Mouse (Mus musculus) neural tube, embryonic 11.5 days (tissue): ENCODE measurements around the gene Ube2ql1. TPM values are rescaled to one million over a fixed set of nuclear protein-coding genes. Genes with fewer than 3 reads are reported as not detected.

Experiments used
- ATAC-seq: fragments of 200-750 bp; cut with Nextera tagmentation; 2 replicates; pipeline ENCODE4 v1.8.0; 2017; ENCODE audit warnings: moderate number of reproducible peaks, mild to moderate bottlenecking, moderate TSS enrichment, moderate library complexity; ENCODE audit not compliant: insufficient read depth, low FRiP score, low TSS enrichment
- DNase-seq: peaks from one replicate; pipeline ENCODE4 v3.0.0-alpha.2; 2015; ENCODE audit warnings: low spot score
- H3K27ac ChIP-seq: fragments of 300-500 bp; sonication (generic); 2 replicates; pipeline ENCODE4 v1.5.1; 2014; ENCODE audit warnings: low read depth, mild to moderate bottlenecking, low read length
- H3K27me3 ChIP-seq: fragments of 300-500 bp; sonication (generic); 2 replicates; pipeline ENCODE4 v1.6.1; 2014; ENCODE audit warnings: mild to moderate bottlenecking, low read length, mixed read lengths; ENCODE audit not compliant: control insufficient read depth, insufficient read depth
- H3K36me3 ChIP-seq: fragments of 300-500 bp; sonication (generic); 2 replicates; pipeline ENCODE4 v1.6.1; 2014; ENCODE audit warnings: mild to moderate bottlenecking, low read length, moderate library complexity, mixed read lengths; ENCODE audit not compliant: control insufficient read depth, insufficient read depth
- H3K4me1 ChIP-seq: fragments of 300-500 bp; sonication (generic); 2 replicates; pipeline ENCODE4 v1.6.1; 2014; ENCODE audit warnings: low read length, mixed read lengths; ENCODE audit not compliant: control insufficient read depth, insufficient read depth
- H3K4me2 ChIP-seq: fragments of 300-500 bp; sonication (generic); 2 replicates; pipeline ENCODE4 v1.6.1; 2014; ENCODE audit warnings: low read depth, mild to moderate bottlenecking, moderate library complexity
- H3K4me3 ChIP-seq: fragments of 300-500 bp; sonication (generic); 2 replicates; pipeline ENCODE4 v1.5.1; 2014; ENCODE audit warnings: low read depth, low read length
- H3K9ac ChIP-seq: fragments of 300-500 bp; sonication (generic); 2 replicates; pipeline ENCODE4 v1.6.1; 2014; ENCODE audit warnings: mild to moderate bottlenecking, low read length
- H3K9me3 ChIP-seq: fragments of 300-500 bp; sonication (generic); 2 replicates; pipeline ENCODE4 v1.6.1; 2016; ENCODE audit warnings: low read length; ENCODE audit not compliant: control insufficient read depth
- WGBS: fragments of 180-500 bp; shearing (Covaris S2); extraction: QIAGEN DNeasy Blood & Tissue Kit; methylation state at CpG from one replicate; pipeline ENCODE4 v1.1.7; 2014; 5-methylcytosine and 5-hydroxymethylcytosine counted together
- polyA plus RNA-seq: library from polyadenylated mRNA; unstranded; fragments of >200 nt; fragmentation: Nextera tagmentation; extraction: Ambion mirVana; gene quantifications from 2 replicates; pipeline ENCODE4 v1.2.1, GENCODE M21; 2014

Gene Ube2ql1
- polyA plus RNA-seq, 1 experiment from 2014 or later: 17.2 TPM

GRCm38 (mm10) chr13:69654508-69654907 is 85.2 kb downstream of the Ube2ql1 start:
- no peaks in the 10 kb centered on the region for H3K27me3 ChIP-seq
- no peak overlapping the region for H3K27ac ChIP-seq
- H3K36me3 ChIP-seq: no peaks in the 10 kb centered on the region
- H3K9ac ChIP-seq: no peak overlapping the region
- DNase-seq (no peak), ATAC-seq (no peak)
- WGBS: 87% methylated on average over 3 of the region's 3 CpGs
- no peaks in the 10 kb centered on the region for H3K4me1 ChIP-seq
- H3K9me3 ChIP-seq: no peaks in the 10 kb centered on the region
- H3K4me2 ChIP-seq: no peak overlapping the region
- H3K4me3 ChIP-seq: no peak overlapping the region

Other genes starting within 250 kb of the Ube2ql1 start
- 139 and 143 TPM in 2 replicates for gene Nsun2, start 206.1 kb downstream of the Ube2ql1 start, polyA plus RNA-seq
- gene Tent4a, start 205.3 kb downstream of the Ube2ql1 start, polyA plus RNA-seq: 8.5 and 10.5 TPM in 2 replicates
- gene Srd5a1, start 128.4 kb downstream of the Ube2ql1 start, polyA plus RNA-seq: 26.0 and 27.1 TPM in 2 replicates
- 188 and 195 TPM in 2 replicates for gene Med10, start 62.5 kb upstream of the Ube2ql1 start, polyA plus RNA-seq